ENCODE assay signal across 8 mouse cellular contexts in the genomic region with DNA sequence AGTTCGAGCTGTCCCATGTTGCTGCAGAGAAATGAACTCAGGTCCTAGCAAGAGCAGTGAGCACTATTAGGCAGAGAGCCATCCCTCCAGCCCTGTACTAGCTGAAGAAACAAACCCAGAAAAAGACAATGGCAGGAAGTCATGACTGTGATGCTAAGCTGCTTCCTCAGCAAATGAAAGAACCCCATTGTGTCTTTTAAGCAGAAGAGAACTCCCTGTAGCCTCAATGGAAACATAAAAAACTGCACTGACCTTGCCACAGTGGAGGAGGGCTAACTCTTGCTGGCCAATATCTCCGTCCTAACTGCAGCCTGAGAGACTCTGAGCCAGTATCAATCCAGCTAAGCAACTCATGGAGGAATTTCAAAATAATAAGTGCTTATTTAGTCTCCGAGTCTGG. TPM values are rescaled to one million over a fixed set of nuclear protein-coding genes. Genes with fewer than 3 reads are reported as not detected.
DNase-seq lines count a peak whose midpoint lies in the region; ATAC-seq lines count a peak whose summit lies in the region.

No protein-coding gene starts in this region.

- DNase-seq in kidney, adult 9 months: peak; percentile 49
- peak; percentile 86 for DNase-seq in ZHBTc4 (ENCODE audit: low read depth, low spot score)
- peak; percentile 75 for DNase-seq in lung, postnatal 36 days
- no peak for DNase-seq in spleen, adult 18-20 months
- no peak for DNase-seq in layer of hippocampus, postnatal 14 days (ENCODE audit: low spot score in 2 of 2)
- no peak for DNase-seq in layer of hippocampus, postnatal 25 days (ENCODE audit: extremely low spot score in 1 of 2, low spot score in 1 of 2)

- ATAC-seq in kidney, embryonic 14.5 days (ENCODE audit: low FRiP score, low TSS enrichment): no peak
- 0 out of 2 replicates have a peak, but pooled peaks have one; percentile 42 for ATAC-seq in heart, embryonic 12.5 days (ENCODE audit: insufficient number of reproducible peaks, low FRiP score)

- H3K36me3 ChIP-seq in kidney, embryonic 14.5 days (ENCODE audit: control insufficient read depth, insufficient read depth, low read length): no peaks in the 10 kb centered on the region
- no peaks in the 10 kb centered on the region for H3K36me3 ChIP-seq in heart, embryonic 12.5 days

- WGBS in kidney, embryonic 14.5 days: 62% methylated on average over 3 of the region's 3 CpGs
- 52% methylated on average over 3 of the region's 3 CpGs for WGBS in heart, embryonic 12.5 days

- H3K27ac ChIP-seq in kidney, embryonic 14.5 days (ENCODE audit: low read depth, low read length): no peak overlapping the region
- H3K27ac ChIP-seq in heart, embryonic 12.5 days (ENCODE audit: poor library complexity, severe bottlenecking): peak overlapping the region; percentile 76

- no peak overlapping the region for H3K4me2 ChIP-seq in kidney, embryonic 14.5 days (replicated peaks; ENCODE audit: low read depth, low read length)
- H3K4me2 ChIP-seq in heart, embryonic 12.5 days: no peak overlapping the region

- no peak overlapping the region for H3K9ac ChIP-seq in kidney, embryonic 14.5 days (ENCODE audit: low read depth, low read length)
- no peak overlapping the region for H3K9ac ChIP-seq in heart, embryonic 12.5 days

- no peak overlapping the region for H3K4me3 ChIP-seq in kidney, embryonic 14.5 days (ENCODE audit: low read length)
- no peak overlapping the region for H3K4me3 ChIP-seq in heart, embryonic 12.5 days

- no peaks in the 10 kb centered on the region for H3K27me3 ChIP-seq in kidney, embryonic 14.5 days (ENCODE audit: control insufficient read depth, insufficient read depth, low read length)
- H3K27me3 ChIP-seq in heart, embryonic 12.5 days (replicated peaks): no peaks in the 10 kb centered on the region

- peaks cover 13% of the 10 kb centered on the region for H3K4me1 ChIP-seq in kidney, embryonic 14.5 days (ENCODE audit: control insufficient read depth, insufficient read depth, low read length)
- peaks cover 63% of the 10 kb centered on the region for H3K4me1 ChIP-seq in heart, embryonic 12.5 days (replicated peaks)

- no peaks in the 10 kb centered on the region for H3K9me3 ChIP-seq in kidney, embryonic 14.5 days (ENCODE audit: control insufficient read depth, low read length)
- no peaks in the 10 kb centered on the region for H3K9me3 ChIP-seq in heart, embryonic 12.5 days (replicated peaks)

RNA-seq across cellular contexts. Expression of gene Ttc7b, which starts 13.4 kb away (rescaled TPM):
- 6.2 and 7.6 TPM in 2 replicates for polyA plus RNA-seq in kidney, embryonic 14.5 days (2014; fragmentation: Nextera tagmentation; extraction: Ambion mirVana)
- polyA plus RNA-seq in heart, embryonic 12.5 days (2016; fragmentation: Nextera tagmentation; extraction: Ambion mirVana): 6.9 and 7.6 TPM in 2 replicates
- 100 to 1,000 TPM; 132 to 146 TPM for total RNA-seq in layer of hippocampus, postnatal 14 days (2021)
- 100 to 1,000 TPM; 164 to 180 TPM for total RNA-seq in layer of hippocampus, postnatal 25 days (2021)

Comparison
In these comparisons a context has a peak if more than half of its experiments do, and no peak if none do; other contexts are left out.
1. DNase-seq: peak in kidney, adult 9 months (single experiment), ZHBTc4 (single experiment) and lung, postnatal 36 days (single experiment); none in spleen, adult 18-20 months (0 of 2), layer of hippocampus, postnatal 14 days (0 of 2) and layer of hippocampus, postnatal 25 days (0 of 2).